In the genomic region with DNA sequence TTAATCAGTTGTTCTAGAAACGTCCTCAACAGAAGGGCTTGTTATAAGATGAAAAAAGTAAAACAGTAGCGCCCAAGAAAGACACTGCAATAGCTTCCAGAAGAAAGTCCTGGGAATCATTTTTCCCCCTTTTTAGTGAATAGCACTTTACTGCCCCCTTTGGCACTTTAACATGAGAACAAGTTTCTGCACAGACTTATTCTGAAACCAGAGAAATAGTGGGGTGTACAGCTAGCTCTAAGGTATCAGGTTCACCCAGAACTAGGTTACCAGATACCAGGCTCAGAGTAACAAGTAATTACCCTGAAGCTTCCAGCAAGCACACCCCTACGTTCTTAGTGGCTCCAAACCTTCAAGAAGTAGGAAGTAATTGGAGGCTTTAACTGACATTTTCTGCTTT, we compare ENCODE assay signal across 17 mouse cellular contexts. TPM values are rescaled to one million over a fixed set of nuclear protein-coding genes. Genes with fewer than 3 reads are reported as not detected.
A peak's percentile ranks its signal among the peaks of the same experiment; 100 is the strongest.
DNase-seq lines count a peak whose midpoint lies in the region; ATAC-seq and TF ChIP-seq lines count a peak whose summit lies in the region.
"Had no signal": no experiment of that assay in that cellular context is flagged by ENCODE, and none has a peak within 500 bp of the region (broad histone marks: within the 10 kb centered on the region; RNA-seq: fewer than 3 reads in every experiment).

No protein-coding gene starts in this region.

- WGBS in limb, embryonic 14.5 days = 36% methylated on average over 3 of the region's 3 CpGs
- 73% methylated on average over 3 of the region's 3 CpGs for WGBS in limb, embryonic 10.5 days

- intact Hi-C loops in gastrocnemius, adult 2 months (cut with DNase I) = loop anchor here (10.0 kb wide), 1 partner anchor 163 kb away; no protein-coding TSS in a partner anchor

- no peaks in the 10 kb centered on the region for H3K27me3 ChIP-seq in limb, embryonic 14.5 days (ENCODE audit: control insufficient read depth, insufficient read depth, low read length)
- H3K27me3 ChIP-seq in limb, embryonic 10.5 days (ENCODE audit: low read depth, poor library complexity, severe bottlenecking) = no peaks in the 10 kb centered on the region
- H3K27me3 ChIP-seq in myocyte (ENCODE audit: control insufficient read depth, insufficient read depth, insufficient read length) = no peaks in the 10 kb centered on the region
- H3K27me3 ChIP-seq: limb, embryonic 12.5 days had no signal

- H3K4me1 ChIP-seq in limb, embryonic 14.5 days (ENCODE audit: control insufficient read depth, insufficient read depth, low read length) = peaks cover 54% of the 10 kb centered on the region
- peaks cover 46% of the 10 kb centered on the region for H3K4me1 ChIP-seq in limb, embryonic 10.5 days

- no peak for TF ChIP-seq POLR2A in limb, embryonic 14.5 days (IDR thresholded peaks at IDR 0.05; ENCODE audit: borderline replicate concordance, extremely low read depth, insufficient read depth, insufficient read length)
- TF ChIP-seq POLR2A in myocyte (IDR thresholded peaks at IDR 0.05; ENCODE audit: insufficient read length, low read depth) = no peak

- H3K4me2 ChIP-seq in limb, embryonic 14.5 days (replicated peaks; ENCODE audit: low read depth, low read length, severe bottlenecking) = no peak overlapping the region
- H3K4me2 ChIP-seq in myocyte (ENCODE audit: low read depth) = peak overlapping the region; percentile 28
- H3K4me2 ChIP-seq: limb, embryonic 12.5 days had no signal

- ATAC-seq in limb, embryonic 14.5 days (ENCODE audit: low FRiP score, low read depth) = no peak
- ATAC-seq: activated CD4-positive, CD25-positive, alpha-beta regulatory T cell, adult 4 months; hindbrain, embryonic 16.5 days had no signal

- peaks cover 15% of the 10 kb centered on the region for H3K36me3 ChIP-seq in limb, embryonic 14.5 days (ENCODE audit: control insufficient read depth, insufficient read depth, low read length)
- peaks cover 32% of the 10 kb centered on the region for H3K36me3 ChIP-seq in limb, embryonic 10.5 days
- no peaks in the 10 kb centered on the region for H3K36me3 ChIP-seq in myocyte (ENCODE audit: control insufficient read depth, insufficient read depth)

- DNase-seq in gastrocnemius, adult 2 months = no peak
- DNase-seq in gastrocnemius, postnatal 25 days = no peak
- DNase-seq in limb, embryonic 14.5 days (ENCODE audit: low spot score) = peak; percentile 72
- DNase-seq in limb, embryonic 10.5 days (ENCODE audit: low spot score) = no peak
- peak; percentile 29 for DNase-seq in brain, adult 2 months (ENCODE audit: low read depth, low spot score)
- no peak for DNase-seq in embryo, embryonic 11 days
- DNase-seq in adrenal gland, postnatal 25 days = no peak
- DNase-seq: cerebellum, adult 9-11 months; lung, postnatal 10 days; thymus, adult 18-20 months had no signal

- peak overlapping the region; percentile 19; the same call in 1 of the 2 replicates for H3K4me3 ChIP-seq in gastrocnemius, adult 2 months
- no peak overlapping the region for H3K4me3 ChIP-seq in limb, embryonic 14.5 days (replicated peaks; ENCODE audit: low read length)
- H3K4me3 ChIP-seq in limb, embryonic 10.5 days = no peak overlapping the region
- H3K4me3 ChIP-seq in myocyte = no peak overlapping the region
- H3K4me3 ChIP-seq: erythroblast, embryonic 14.5 days; heart, embryonic 10.5 days; limb, embryonic 12.5 days; midbrain, embryonic 10.5 days had no signal

- no peak overlapping the region for H3ac ChIP-seq in myocyte (ENCODE audit: control insufficient read depth, insufficient read length)

- H3K27ac ChIP-seq in gastrocnemius, adult 2 months = peak overlapping the region; percentile 9; the same call in 1 of the 2 replicates
- H3K27ac ChIP-seq in limb, embryonic 14.5 days (replicated peaks; ENCODE audit: low read depth, low read length) = no peak overlapping the region
- no peak overlapping the region for H3K27ac ChIP-seq in limb, embryonic 10.5 days
- H3K27ac ChIP-seq: heart, embryonic 10.5 days; limb, embryonic 12.5 days; midbrain, embryonic 10.5 days had no signal

- H3K9ac ChIP-seq in limb, embryonic 14.5 days (ENCODE audit: low read depth, low read length, severe bottlenecking) = no peak overlapping the region
- H3K9ac ChIP-seq: limb, embryonic 12.5 days had no signal

- H3K79me2 ChIP-seq in myocyte (ENCODE audit: control insufficient read depth, insufficient read depth) = peaks cover 95% of the 10 kb centered on the region

- H3K9me3 ChIP-seq in limb, embryonic 14.5 days (ENCODE audit: control insufficient read depth, low read length) = no peaks in the 10 kb centered on the region
- H3K9me3 ChIP-seq in limb, embryonic 10.5 days (replicated peaks) = no peaks in the 10 kb centered on the region
- H3K9me3 ChIP-seq: heart, embryonic 10.5 days; limb, embryonic 12.5 days; midbrain, embryonic 10.5 days had no signal

- peak; percentile 36; the same call in 1 of the 2 replicates for TF ChIP-seq CTCF in gastrocnemius, adult 2 months (IDR thresholded peaks at IDR 0.05)

TF ChIP-seq in myocyte, 11 proteins besides CTCF, POLR2A, EP300 and RAD21:
- TF ChIP-seq E2F4 (IDR thresholded peaks at IDR 0.05; ENCODE audit: insufficient read depth) = no peak
- TF ChIP-seq CEBPB (IDR thresholded peaks at IDR 0.05; ENCODE audit: insufficient read depth, poor library complexity, severe bottlenecking) = no peak
- no peak for TF ChIP-seq SRF (IDR thresholded peaks at IDR 0.05; ENCODE audit: control insufficient read depth, insufficient read length, low read depth)
- TF ChIP-seq MYOD1 (IDR thresholded peaks at IDR 0.05; ENCODE audit: control insufficient read depth in 1 of 3, insufficient read length in 2 of 3, low read depth in 2 of 3) = no peak
- no peak for TF ChIP-seq USF1 (IDR thresholded peaks at IDR 0.05; ENCODE audit: low read depth)
- no peak for TF ChIP-seq MAX (IDR thresholded peaks at IDR 0.05; ENCODE audit: low read depth)
- no peak for TF ChIP-seq POLR2AphosphoS2 (IDR thresholded peaks at IDR 0.05; ENCODE audit: insufficient read length, low read depth)
- no peak for TF ChIP-seq TCF3 (IDR thresholded peaks at IDR 0.05; ENCODE audit: insufficient read length, low read depth)
- no peak for TF ChIP-seq TCF12 (IDR thresholded peaks at IDR 0.05; ENCODE audit: insufficient read depth, poor library complexity, severe bottlenecking)
- TF ChIP-seq REST (IDR thresholded peaks at IDR 0.05; ENCODE audit: insufficient read depth, insufficient read length) = no peak
- no peak for TF ChIP-seq MYOG (IDR thresholded peaks at IDR 0.05; ENCODE audit: control insufficient read depth in 1 of 3, insufficient read depth in 1 of 3, insufficient read length in 2 of 3, low read depth in 2 of 3)

RNA-seq across cellular contexts. Expression of a gene that starts 13.7 kb away (rescaled TPM):
- 1 to 10 TPM; 5.7 to 6.6 TPM for total RNA-seq in gastrocnemius, adult 2 months (2021)
- 1 to 10 TPM; 6.3 to 6.9 TPM for total RNA-seq in gastrocnemius, postnatal 25 days (2021)
- polyA plus RNA-seq in limb, embryonic 14.5 days (2012; rRNA removed) = 74.0 and 111 TPM in 2 replicates
- 42.8 and 54.9 TPM in 2 replicates for polyA plus RNA-seq in limb, embryonic 14.5 days (2014; fragmentation: Nextera tagmentation; extraction: Ambion mirVana)
- polyA plus RNA-seq in limb, embryonic 10.5 days (2016; fragmentation: Nextera tagmentation; extraction: Ambion mirVana) = 27.3 and 28.5 TPM in 2 replicates
- 10.3 TPM for polyA plus RNA-seq in myocyte (2012; fragmentation: generic; extraction: Trizol)
- total RNA-seq in adrenal gland, postnatal 25 days (2021) = 17.1 and 17.8 TPM in 2 replicates

RNA-seq across cellular contexts. Expression of a gene that starts 43.0 kb away (rescaled TPM):
- 10 to 100 TPM; 36.4 to 41.4 TPM for total RNA-seq in gastrocnemius, adult 2 months (2021)
- total RNA-seq in gastrocnemius, postnatal 25 days (2021) = 10 to 100 TPM; 27.5 to 28.1 TPM
- 197 and 203 TPM in 2 replicates for polyA plus RNA-seq in limb, embryonic 14.5 days (2012; rRNA removed)
- polyA plus RNA-seq in limb, embryonic 14.5 days (2014; fragmentation: Nextera tagmentation; extraction: Ambion mirVana) = 146 and 166 TPM in 2 replicates
- polyA plus RNA-seq in limb, embryonic 10.5 days (2016; fragmentation: Nextera tagmentation; extraction: Ambion mirVana) = 164 and 175 TPM in 2 replicates
- 17.7 TPM for polyA plus RNA-seq in myocyte (2012; fragmentation: generic; extraction: Trizol)
- total RNA-seq in adrenal gland, postnatal 25 days (2021) = 96.4 and 106 TPM in 2 replicates

Comparison
In these comparisons a context has a peak if more than half of its experiments do, and no peak if none do; other contexts are left out.
1. DNase-seq: peak in limb, embryonic 14.5 days (single experiment) and brain, adult 2 months (single experiment); none in gastrocnemius, adult 2 months (single experiment), gastrocnemius, postnatal 25 days (single experiment), limb, embryonic 10.5 days (single experiment), embryo, embryonic 11 days (single experiment) and adrenal gland, postnatal 25 days (single experiment).